Mouse (Mus musculus) forebrain, embryonic 13.5 days (tissue): ENCODE data around the gene Abhd2. TPM values are rescaled to one million over a fixed set of nuclear protein-coding genes. Genes with fewer than 3 reads are reported as not detected.
A peak's percentile ranks its signal among the peaks of the same experiment; 100 is the strongest.

Source experiments
- ATAC-seq: fragments of 200-750 bp; cut with Nextera tagmentation; 2 replicates; pipeline ENCODE4 v1.8.0; 2017
- H3K27ac ChIP-seq: fragments of 300-500 bp; sonication (generic); 2 replicates; pipeline ENCODE4 v1.5.1; 2015; ENCODE audit warnings: inconsistent platforms, mild to moderate bottlenecking, moderate library complexity
- H3K27me3 ChIP-seq: fragments of 300-500 bp; sonication (generic); 2 replicates; pipeline ENCODE4 v1.6.1; 2015; ENCODE audit warnings: mild to moderate bottlenecking, inconsistent platforms
- H3K36me3 ChIP-seq: fragments of 300-500 bp; sonication (generic); 2 replicates; pipeline ENCODE4 v1.6.1; 2015; ENCODE audit warnings: mild to moderate bottlenecking, inconsistent platforms; ENCODE audit not compliant: poor library complexity, severe bottlenecking
- H3K4me1 ChIP-seq: fragments of 300-500 bp; sonication (generic); 2 replicates; pipeline ENCODE4 v1.6.1; 2015; ENCODE audit warnings: inconsistent platforms
- H3K4me2 ChIP-seq: fragments of 300-500 bp; sonication (generic); 2 replicates; pipeline ENCODE4 v1.6.1; 2015; ENCODE audit warnings: inconsistent platforms, mild to moderate bottlenecking, moderate library complexity
- H3K4me3 ChIP-seq: fragments of 300-500 bp; sonication (generic); 2 replicates; pipeline ENCODE4 v1.5.1; 2015; ENCODE audit warnings: mild to moderate bottlenecking, inconsistent platforms
- H3K9ac ChIP-seq: fragments of 300-500 bp; sonication (generic); 2 replicates; pipeline ENCODE4 v1.6.1; 2015; ENCODE audit warnings: mild to moderate bottlenecking, inconsistent platforms
- H3K9me3 ChIP-seq: fragments of 300-500 bp; sonication (generic); replicated peaks from 2 replicates; pipeline ENCODE4 v1.6.1; 2016; ENCODE audit warnings: inconsistent platforms
- WGBS: fragments of 180-500 bp; shearing (Covaris S2); methylation state at CpG from one replicate; pipeline ENCODE4 v1.1.7; 2015; 5-methylcytosine and 5-hydroxymethylcytosine counted together
- polyA plus RNA-seq: library from polyadenylated mRNA; unstranded; fragments of >200 nt; fragmentation: Nextera tagmentation; extraction: Ambion mirVana; gene quantifications from 2 replicates; pipeline ENCODE4 v1.2.1, GENCODE M21; 2015

The Abhd2 gene
- polyA plus RNA-seq, 1 experiment from 2014 or later = 17.3 TPM

GRCm38 (mm10) chr7:79300432-79301151 lies 27.6 kb downstream of the Abhd2 start:
- no peaks in the 10 kb centered on the region for H3K9me3 ChIP-seq
- WGBS = 62% methylated on average over 13 of the region's 13 CpGs
- H3K36me3 ChIP-seq = peaks cover 35% of the 10 kb centered on the region
- H3K4me3 ChIP-seq = no peak overlapping the region
- H3K4me2 ChIP-seq = no peak overlapping the region
- ATAC-seq = peak; percentile 36; the same call in 1 of the 2 replicates
- peaks cover 22% of the 10 kb centered on the region for H3K4me1 ChIP-seq
- peak overlapping the region; percentile 51; the same call in 1 of the 2 replicates for H3K27ac ChIP-seq
- H3K27me3 ChIP-seq = no peaks in the 10 kb centered on the region
- H3K9ac ChIP-seq = no peak overlapping the region; the same call in 1 of the 2 replicates

- Histone ChIP-seq H3K4me3 (no peak overlapping the region), H3K27me3 (no peaks in the 10 kb centered on the region), H3K4me2 (no peak overlapping the region), H3K36me3 (peaks cover 25% of the 10 kb centered on the region), H3K4me1 (peaks cover 21% of the 10 kb centered on the region), H3K9ac (no peak overlapping the region), H3K9me3 (no peaks in the 10 kb centered on the region), H3K27ac (no peak overlapping the region)
- WGBS = 87% methylated on average over 6 of the region's 6 CpGs
- no peak for ATAC-seq
Measured at GRCm38 (mm10) chr7:79302145-79302544, 29.1 kb downstream of the Abhd2 start.

- Histone ChIP-seq H3K9me3 (no peaks in the 10 kb centered on the region), H3K4me3 (no peak overlapping the region), H3K9ac (no peak overlapping the region), H3K27me3 (no peaks in the 10 kb centered on the region), H3K4me1 (peaks cover 21% of the 10 kb centered on the region), H3K27ac (no peak overlapping the region), H3K4me2 (no peak overlapping the region), H3K36me3 (peaks cover 20% of the 10 kb centered on the region)
- WGBS = 82% methylated on average over 2 of the region's 2 CpGs
- ATAC-seq = no peak
Measured at GRCm38 (mm10) chr7:79302586-79302985, 29.6 kb downstream of the Abhd2 start.

- Histone ChIP-seq H3K9me3 (no peaks in the 10 kb centered on the region), H3K4me3 (no peak overlapping the region), H3K36me3 (peaks cover 14% of the 10 kb centered on the region), H3K27ac (no peak overlapping the region), H3K27me3 (no peaks in the 10 kb centered on the region), H3K4me2 (no peak overlapping the region), H3K4me1 (peaks cover 21% of the 10 kb centered on the region), H3K9ac (no peak overlapping the region)
- no peak for ATAC-seq
- 69% methylated on average over 6 of the region's 6 CpGs for WGBS
Measured at GRCm38 (mm10) chr7:79303183-79303761, 30.3 kb downstream of the Abhd2 start.

- ATAC-seq = no peak
- Histone ChIP-seq H3K9me3 (no peaks in the 10 kb centered on the region), H3K36me3 (no peaks in the 10 kb centered on the region), H3K4me2 (no peak overlapping the region), H3K4me1 (peaks cover 35% of the 10 kb centered on the region), H3K27me3 (no peaks in the 10 kb centered on the region), H3K9ac (no peak overlapping the region), H3K27ac (peak overlapping the region; percentile 71), H3K4me3 (no peak overlapping the region)
- 73% methylated on average over 8 of the region's 8 CpGs for WGBS
Measured at GRCm38 (mm10) chr7:79308455-79309030, 35.5 kb downstream of the Abhd2 start.

GRCm38 (mm10) chr7:79309247-79310190 lies 36.5 kb downstream of the Abhd2 start:
- no peak overlapping the region for H3K4me3 ChIP-seq

GRCm38 (mm10) chr7:79310191-79310555 lies 37.2 kb downstream of the Abhd2 start:
- no peak for ATAC-seq
- no peak overlapping the region for H3K4me3 ChIP-seq
- no peak overlapping the region for H3K27ac ChIP-seq
- H3K9ac ChIP-seq = peak overlapping the region; percentile 27; the same call in 1 of the 2 replicates
- no peaks in the 10 kb centered on the region for H3K9me3 ChIP-seq
- H3K4me2 ChIP-seq = no peak overlapping the region
- 13% methylated on average over 1 of the region's 1 CpGs for WGBS
- H3K27me3 ChIP-seq = no peaks in the 10 kb centered on the region
- no peaks in the 10 kb centered on the region for H3K36me3 ChIP-seq
- H3K4me1 ChIP-seq = peaks cover 51% of the 10 kb centered on the region

More at GRCm38 (mm10) chr7:79309247-79310190, 36.5 kb downstream of the Abhd2 start:
- peak overlapping the region; percentile 27 for H3K9ac ChIP-seq
- H3K9me3 ChIP-seq = no peaks in the 10 kb centered on the region
- ATAC-seq = no peak
- WGBS = 50% methylated on average over 19 of the region's 19 CpGs
- no peaks in the 10 kb centered on the region for H3K27me3 ChIP-seq
- peak overlapping the region; percentile 71 for H3K27ac ChIP-seq
- H3K4me1 ChIP-seq = peaks cover 44% of the 10 kb centered on the region
- H3K36me3 ChIP-seq = no peaks in the 10 kb centered on the region
- H3K4me2 ChIP-seq = no peak overlapping the region

- H3K4me2 ChIP-seq = no peak overlapping the region
- H3K4me3 ChIP-seq = no peak overlapping the region
- H3K27ac ChIP-seq = no peak overlapping the region
- no peaks in the 10 kb centered on the region for H3K27me3 ChIP-seq
- no peak for ATAC-seq
- no peak overlapping the region for H3K9ac ChIP-seq
- 91% methylated on average over 5 of the region's 5 CpGs for WGBS
- H3K9me3 ChIP-seq = no peaks in the 10 kb centered on the region
- no peaks in the 10 kb centered on the region for H3K36me3 ChIP-seq
- peaks cover 64% of the 10 kb centered on the region for H3K4me1 ChIP-seq
Measured at GRCm38 (mm10) chr7:79311420-79311988, 38.5 kb downstream of the Abhd2 start.

- H3K4me2 ChIP-seq = no peak overlapping the region
- H3K27ac ChIP-seq = peak overlapping the region; percentile 46
- H3K27me3 ChIP-seq = no peaks in the 10 kb centered on the region
- WGBS = 77% methylated on average over 8 of the region's 8 CpGs
- H3K36me3 ChIP-seq = no peaks in the 10 kb centered on the region
- H3K9ac ChIP-seq = no peak overlapping the region
- H3K4me3 ChIP-seq = no peak overlapping the region
- peaks cover 70% of the 10 kb centered on the region for H3K4me1 ChIP-seq
- ATAC-seq = no peak
- H3K9me3 ChIP-seq = no peaks in the 10 kb centered on the region
Measured at GRCm38 (mm10) chr7:79312246-79312645, 39.2 kb downstream of the Abhd2 start.

- no peak overlapping the region for H3K4me2 ChIP-seq
- H3K4me3 ChIP-seq = no peak overlapping the region
- ATAC-seq = peak; percentile 25
- no peaks in the 10 kb centered on the region for H3K27me3 ChIP-seq
- H3K36me3 ChIP-seq = no peaks in the 10 kb centered on the region
- WGBS = 48% methylated on average over 12 of the region's 12 CpGs
- peaks cover 84% of the 10 kb centered on the region for H3K4me1 ChIP-seq
- H3K9me3 ChIP-seq = no peaks in the 10 kb centered on the region
- H3K9ac ChIP-seq = no peak overlapping the region
- H3K27ac ChIP-seq = peak overlapping the region; percentile 46
Measured at GRCm38 (mm10) chr7:79313519-79314059, 40.6 kb downstream of the Abhd2 start.

- Histone ChIP-seq H3K27ac (no peak overlapping the region), H3K36me3 (no peaks in the 10 kb centered on the region), H3K9ac (no peak overlapping the region), H3K27me3 (no peaks in the 10 kb centered on the region), H3K4me2 (no peak overlapping the region), H3K9me3 (no peaks in the 10 kb centered on the region), H3K4me3 (no peak overlapping the region), H3K4me1 (peaks cover 76% of the 10 kb centered on the region)
- 79% methylated on average over 5 of the region's 5 CpGs for WGBS
- no peak for ATAC-seq
Measured at GRCm38 (mm10) chr7:79314517-79314916, 41.5 kb downstream of the Abhd2 start.
